Mouse (Mus musculus): ENCODE results near the gene Tmem208.
A peak's percentile ranks its signal among the peaks of the same experiment; 100 is the strongest.

The Tmem208 gene

GRCm38 (mm10) chr8:105326968-105327367 lies 814 bp downstream of the Tmem208 start:
- DNase-seq (ENCODE audit: low spot score) = no peak

DNA sequence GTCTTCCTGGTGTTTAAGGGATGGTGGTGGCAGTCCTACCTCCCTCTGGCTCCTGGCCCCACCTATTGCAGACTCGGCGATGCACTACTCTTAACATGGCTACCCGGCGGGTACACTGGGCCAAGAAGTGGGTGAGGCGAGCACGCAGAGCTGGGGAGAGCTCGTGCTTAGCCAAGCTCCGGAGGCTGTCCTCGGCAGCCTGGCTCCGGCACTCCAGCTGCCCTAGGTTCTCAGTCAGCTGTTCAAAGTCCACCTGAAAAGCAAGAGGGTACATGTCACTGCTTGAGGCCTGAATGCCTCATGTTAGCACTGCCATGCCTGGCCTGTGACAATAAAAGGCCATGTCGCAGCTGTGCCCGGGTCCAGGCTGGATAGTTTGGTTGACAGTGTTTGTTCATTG lies 4.2 kb downstream of the Tmem208 start:
- DNase-seq (ENCODE audit: low spot score) = no peak

- no peak for DNase-seq (ENCODE audit: low spot score)
These were observed 5.3 kb downstream of the Tmem208 start for GRCm38 (mm10) chr8:105331469-105331868.

- no peak for DNase-seq (ENCODE audit: low spot score)
These were observed 5.8 kb downstream of the Tmem208 start for GRCm38 (mm10) chr8:105331931-105332330.

DNA sequence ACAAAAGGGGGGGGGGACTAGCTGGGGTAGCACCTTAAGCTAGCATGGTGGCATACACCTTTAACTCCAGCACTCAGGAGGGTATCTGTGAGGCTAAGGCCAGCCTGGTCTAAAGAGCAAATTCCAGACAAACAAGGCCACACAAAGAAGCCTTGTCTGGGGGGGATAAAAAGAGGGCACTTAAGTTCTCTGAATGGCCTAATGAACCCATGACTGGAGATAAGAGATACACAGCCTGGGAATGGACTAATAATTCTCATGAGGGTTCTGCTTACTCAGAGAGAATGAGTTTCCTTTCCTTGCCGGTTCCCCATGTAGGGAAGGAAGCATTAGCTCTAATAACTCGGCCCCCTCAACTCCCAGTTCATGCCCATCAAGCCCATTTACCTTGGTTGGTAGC lies 6.4 kb downstream of the Tmem208 start:
- DNase-seq (ENCODE audit: low spot score) = no peak

DNA sequence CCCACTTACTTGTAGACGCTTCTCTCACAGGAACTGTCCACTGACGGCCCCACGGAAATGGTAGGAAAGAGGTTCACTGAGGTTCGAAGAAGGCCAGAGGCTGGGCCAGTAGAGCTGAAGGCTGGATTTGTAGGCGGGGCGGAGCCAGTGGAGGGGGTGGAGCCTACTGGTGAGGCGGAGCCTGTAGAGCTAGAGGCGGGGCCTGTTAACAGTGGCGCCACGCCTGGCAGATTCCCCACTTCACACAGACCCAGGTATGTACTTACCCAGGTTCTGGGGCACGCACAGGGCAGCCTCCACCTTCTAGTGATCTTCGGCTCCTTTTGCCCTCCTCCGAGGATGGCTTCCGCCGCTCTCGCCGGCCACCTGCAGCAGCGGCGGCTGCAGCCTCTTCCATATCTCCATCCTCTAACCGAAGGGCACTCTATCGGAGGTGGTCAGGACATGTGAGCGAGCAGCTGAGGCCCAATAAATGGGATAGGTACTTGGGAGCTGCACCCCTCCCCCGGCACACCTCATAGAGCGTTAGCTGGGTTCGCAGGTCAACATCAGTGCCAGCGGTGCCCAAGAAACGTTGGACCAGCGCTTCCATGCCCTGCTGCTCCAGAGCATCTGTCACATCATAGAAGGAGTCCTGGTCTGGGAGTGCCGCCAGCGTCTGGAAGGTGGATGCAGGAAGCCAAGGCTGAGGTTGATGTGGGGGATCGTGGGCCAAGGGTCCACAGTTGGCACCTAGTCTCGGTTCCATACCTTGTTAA lies 10.4 kb downstream of the Tmem208 start:
- no peak for DNase-seq (ENCODE audit: low spot score)

GRCm38 (mm10) chr8:105338992-105339391 lies 12.8 kb downstream of the Tmem208 start:
- no peak for DNase-seq (ENCODE audit: low spot score)

GRCm38 (mm10) chr8:105339886-105340635 lies 13.9 kb downstream of the Tmem208 start:
- DNase-seq (ENCODE audit: low spot score) = no peak

GRCm38 (mm10) chr8:105341399-105341798 lies 15.2 kb downstream of the Tmem208 start:
- DNase-seq (ENCODE audit: low spot score) = no peak

DNA sequence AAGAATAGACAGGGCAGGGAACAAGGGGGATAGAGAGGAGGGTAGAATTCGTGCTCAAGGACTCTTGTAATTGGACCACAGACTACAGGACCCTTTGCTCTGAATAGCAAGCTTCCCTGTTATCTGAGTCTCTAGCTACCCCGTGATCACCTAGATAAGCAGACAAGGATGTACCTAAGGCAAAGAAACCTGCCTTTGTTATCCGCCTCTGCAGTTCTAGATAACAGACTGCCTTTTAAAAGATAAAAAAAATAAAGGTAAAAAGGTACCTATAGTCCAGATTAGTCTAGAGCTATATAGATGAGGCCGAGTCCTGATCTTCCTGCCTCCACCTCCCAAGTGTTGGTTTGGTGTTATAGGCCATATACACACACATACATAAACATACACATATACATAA lies 16.6 kb downstream of the Tmem208 start:
- DNase-seq (ENCODE audit: low spot score) = no peak

DNA sequence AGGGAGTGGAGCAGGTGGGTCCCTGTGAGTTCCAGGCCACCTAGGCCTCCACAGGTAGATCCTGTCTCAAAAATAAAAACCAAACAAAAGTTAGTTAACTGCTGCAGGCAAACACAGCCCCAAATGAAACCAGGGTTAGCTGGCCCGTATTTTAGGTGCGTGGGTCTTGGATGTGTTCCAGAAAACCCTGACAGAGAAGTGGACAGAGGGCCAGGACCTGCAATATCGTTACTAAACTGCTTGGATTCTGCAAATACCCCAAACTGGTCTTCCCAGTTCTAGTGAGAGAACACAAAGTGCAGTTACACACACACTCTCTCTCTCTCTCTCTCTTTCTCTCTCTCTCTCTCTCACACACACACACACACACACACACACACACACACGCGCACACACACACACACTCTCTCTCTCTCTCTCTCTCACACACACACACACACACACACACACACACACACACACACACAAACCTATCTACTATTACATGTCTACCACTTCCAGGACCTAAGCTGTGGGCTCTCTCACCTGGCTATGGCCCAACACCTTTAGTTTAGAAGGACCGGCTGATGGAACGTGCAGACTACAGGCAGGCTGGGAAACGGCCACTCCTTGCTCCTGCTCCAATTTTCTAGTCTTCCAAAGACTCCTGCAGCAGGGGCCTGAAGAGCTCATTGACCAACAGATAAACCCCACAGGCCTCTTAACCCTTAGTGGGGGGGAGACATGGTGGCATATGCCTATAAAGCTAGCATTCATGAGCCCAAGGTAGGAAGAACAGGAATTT lies 17.8 kb downstream of the Tmem208 start:
- no peak for DNase-seq (ENCODE audit: low spot score)

DNA sequence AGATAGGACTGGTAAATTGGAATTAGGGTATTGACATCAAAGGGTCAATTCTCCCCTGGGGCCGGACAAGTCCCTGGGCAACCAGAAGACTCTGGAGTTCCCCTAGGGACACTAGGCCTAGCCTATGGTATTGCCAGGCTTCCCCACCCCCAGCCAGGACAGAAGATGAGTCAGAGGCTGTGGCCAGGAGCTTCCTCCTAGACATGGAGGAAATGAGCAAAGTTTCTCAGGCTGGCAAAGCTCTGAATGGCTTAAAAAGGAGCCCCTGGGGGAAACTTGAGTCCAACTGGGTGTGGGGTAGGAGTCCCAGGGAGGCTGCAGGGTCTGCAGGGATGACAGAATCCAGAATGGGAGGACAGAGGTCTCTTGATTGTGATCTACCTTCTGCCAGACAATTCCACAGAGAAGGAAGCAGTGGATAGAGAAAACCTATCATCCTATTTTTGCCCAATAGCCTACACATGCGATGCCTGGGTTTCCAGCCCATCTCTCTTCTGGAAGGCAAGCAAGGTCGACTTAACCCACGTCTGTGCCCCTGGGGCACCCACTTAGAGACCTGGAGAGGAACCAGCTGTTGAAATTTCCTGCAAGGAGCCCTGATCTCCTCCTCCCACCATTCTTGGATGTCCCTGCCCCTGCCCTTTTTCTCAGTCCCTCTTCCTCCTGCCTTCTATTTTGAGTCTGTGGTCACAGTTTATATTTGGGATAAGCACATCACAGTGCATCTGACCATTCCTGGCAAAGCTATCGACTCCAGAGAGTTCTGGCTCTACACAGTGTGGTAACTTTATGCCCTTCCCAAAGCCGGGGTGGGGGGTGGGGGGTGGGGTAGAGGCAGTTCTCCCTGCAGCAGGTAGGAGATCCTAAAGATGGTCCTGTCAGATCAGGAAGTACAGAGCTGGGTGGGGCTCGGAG lies 19.2 kb downstream of the Tmem208 start:
- no peak for DNase-seq (ENCODE audit: low spot score)

DNA sequence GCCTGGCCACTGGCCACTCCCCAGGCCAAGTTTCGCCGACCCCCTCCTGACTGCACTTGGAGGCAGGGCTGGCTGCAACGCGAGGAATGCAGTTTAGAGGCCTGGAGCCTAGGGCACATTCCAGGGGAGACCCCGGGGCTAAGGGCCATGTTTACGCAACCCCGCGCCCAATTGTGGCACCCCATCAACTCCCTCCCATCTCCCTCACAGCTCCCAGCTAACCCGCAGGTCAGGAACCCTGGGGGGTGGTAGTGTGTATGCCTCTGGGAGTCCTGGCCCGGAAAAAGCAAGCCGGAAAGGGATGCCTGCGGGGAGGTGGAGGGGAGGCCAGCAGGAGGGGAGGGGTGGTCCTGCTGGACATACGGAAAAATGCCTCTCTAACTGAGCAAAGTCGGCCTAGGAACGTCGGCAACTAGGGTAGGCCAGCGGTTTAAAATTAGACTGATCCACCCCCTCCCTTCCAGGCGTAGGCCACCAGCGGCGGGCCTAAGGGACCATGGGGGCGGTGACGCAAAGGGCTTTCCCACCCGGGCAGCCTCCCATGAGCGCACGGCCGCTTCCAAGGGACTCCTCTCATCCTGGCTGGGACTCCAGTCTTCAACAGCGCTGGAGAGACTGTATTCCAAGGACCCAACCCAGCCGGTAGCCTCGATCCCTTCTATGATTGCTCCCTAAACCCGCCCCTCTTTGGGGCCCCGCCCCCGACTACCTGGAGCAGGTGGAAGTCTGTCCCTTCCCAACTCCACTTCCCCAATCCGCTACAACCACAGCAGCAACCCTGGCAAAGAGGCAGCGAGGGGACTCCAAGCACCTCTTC lies 20.7 kb downstream of the Tmem208 start:
- DNase-seq (ENCODE audit: low spot score) = no peak

GRCm38 (mm10) chr8:105347428-105348221 lies 21.5 kb downstream of the Tmem208 start, which contains the start of gene Fhod1:
Gene Fhod1 (minus strand): TSS chr8:105347953.
- DNase-seq (ENCODE audit: low spot score) = peak; percentile 76

GRCm38 (mm10) chr8:105348450-105349095 lies 22.4 kb downstream of the Tmem208 start, which contains the start of gene Slc9a5:
Gene Slc9a5 (plus strand): TSS chr8:105348843.
- peak; percentile 22 for DNase-seq (ENCODE audit: low spot score)

DNA sequence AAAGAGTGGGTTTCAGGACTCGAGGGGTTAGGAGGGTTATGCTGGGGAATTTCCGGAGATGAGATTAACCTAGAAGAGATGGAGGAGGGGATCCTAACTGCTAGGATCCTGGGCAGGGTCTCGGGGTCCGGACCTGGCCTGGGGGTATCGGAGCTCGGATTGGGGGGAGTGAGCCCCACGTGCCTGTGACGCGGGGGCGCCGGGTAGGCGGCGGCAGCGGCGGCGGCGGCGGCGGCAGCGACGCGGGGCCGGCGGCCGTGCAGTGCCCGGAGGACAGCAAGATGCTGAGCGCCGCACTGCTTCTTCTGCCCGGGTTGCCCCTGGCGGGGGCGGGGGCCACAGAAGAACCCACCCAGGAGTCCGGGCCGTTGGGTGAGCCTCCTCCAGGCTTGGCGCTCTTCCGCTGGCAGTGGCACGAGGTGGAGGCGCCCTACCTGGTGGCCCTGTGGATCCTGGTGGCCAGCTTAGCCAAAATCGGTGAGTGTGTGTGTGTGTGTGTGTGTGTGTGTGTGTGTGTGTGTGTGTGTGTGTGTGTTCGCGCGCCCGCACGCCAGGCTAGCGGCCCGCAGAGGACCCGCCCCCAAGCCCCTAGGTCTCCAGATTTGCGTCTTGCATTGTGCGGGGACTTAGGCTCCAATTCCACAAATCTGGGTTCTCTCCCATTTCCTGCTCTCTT lies 23.1 kb downstream of the Tmem208 start:
- peak; percentile 16 for DNase-seq (ENCODE audit: low spot score)

DNA sequence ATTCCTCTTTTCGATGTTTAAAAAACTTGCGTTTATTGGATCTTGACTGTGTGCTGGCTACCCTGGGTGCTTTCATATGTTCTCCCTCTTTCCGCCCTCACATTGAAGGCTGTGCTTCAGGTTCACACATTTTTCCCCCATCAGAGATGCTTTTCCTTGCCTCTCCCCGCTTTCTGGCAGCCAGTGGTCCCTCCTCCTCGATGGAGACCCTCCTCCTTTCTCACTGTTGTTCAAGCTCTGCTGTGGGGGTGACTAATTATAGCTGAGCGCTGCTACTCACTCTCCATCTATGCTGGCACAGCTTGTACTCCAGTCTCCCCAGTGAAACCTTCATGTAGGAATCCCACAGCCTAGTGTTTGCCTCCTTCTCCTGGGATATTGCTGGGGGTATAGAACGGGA lies 24.0 kb downstream of the Tmem208 start:
- no peak for DNase-seq (ENCODE audit: low spot score)

DNA sequence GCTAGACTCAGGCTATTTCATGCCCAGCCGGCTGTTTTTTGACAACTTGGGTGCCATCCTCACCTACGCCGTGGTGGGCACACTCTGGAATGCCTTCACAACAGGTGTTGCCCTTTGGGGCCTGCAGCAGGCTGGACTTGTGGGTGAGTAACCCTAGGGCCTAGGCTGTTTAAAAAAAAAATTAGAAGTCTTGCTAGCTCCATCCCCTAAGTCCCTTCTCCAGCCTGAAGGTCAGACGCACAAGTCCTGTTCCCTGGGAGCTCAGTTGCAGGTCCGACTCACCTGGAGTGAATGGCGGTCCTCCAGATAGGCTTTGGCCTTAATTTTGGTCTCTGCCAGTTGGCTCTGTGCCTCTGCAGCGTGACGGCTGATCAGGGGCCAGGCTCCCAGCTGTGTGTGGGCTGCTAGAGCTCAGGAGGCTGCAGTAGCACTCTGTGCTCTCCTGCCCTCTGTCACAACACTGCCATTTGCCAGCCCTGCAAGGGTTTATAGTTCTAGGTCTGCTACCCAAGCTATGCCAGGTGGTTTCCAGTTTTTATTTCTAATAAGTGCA lies 27.5 kb downstream of the Tmem208 start:
- no peak for DNase-seq (ENCODE audit: low spot score)
